Mouse (Mus musculus): Measurements from ENCODE around the gene Jund. TPM values are rescaled to one million over a fixed set of nuclear protein-coding genes. Genes with fewer than 3 reads are reported as not detected.
A peak's percentile ranks its signal among the peaks of the same experiment; 100 is the strongest.

The Jund gene
- polyA plus RNA-seq, 1 experiment from 2014 or later, result 97.7 TPM

DNA sequence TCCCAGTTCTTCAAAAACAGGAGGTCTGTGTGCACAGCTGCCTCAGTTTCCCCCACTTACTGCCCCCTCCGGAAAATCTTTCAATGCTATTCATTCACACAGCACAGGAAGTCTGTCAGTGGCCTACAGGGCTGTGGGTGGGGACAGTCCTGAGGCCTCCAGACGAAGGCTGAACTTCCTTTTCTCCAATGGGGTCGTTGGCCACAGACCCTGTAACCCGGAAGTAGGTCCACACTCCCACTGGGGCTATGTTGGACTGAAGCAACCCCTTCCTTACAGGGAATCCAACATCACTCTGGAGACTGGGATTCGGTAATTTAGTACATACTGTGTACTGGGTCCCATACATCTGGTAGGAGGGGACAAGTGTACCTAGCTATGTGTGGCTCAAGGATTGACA lies 5.1 kb upstream of the Jund start:
- peaks cover 52% of the 10 kb centered on the region for H3K4me1 ChIP-seq (replicated peaks)
- no peak for ATAC-seq

DNA sequence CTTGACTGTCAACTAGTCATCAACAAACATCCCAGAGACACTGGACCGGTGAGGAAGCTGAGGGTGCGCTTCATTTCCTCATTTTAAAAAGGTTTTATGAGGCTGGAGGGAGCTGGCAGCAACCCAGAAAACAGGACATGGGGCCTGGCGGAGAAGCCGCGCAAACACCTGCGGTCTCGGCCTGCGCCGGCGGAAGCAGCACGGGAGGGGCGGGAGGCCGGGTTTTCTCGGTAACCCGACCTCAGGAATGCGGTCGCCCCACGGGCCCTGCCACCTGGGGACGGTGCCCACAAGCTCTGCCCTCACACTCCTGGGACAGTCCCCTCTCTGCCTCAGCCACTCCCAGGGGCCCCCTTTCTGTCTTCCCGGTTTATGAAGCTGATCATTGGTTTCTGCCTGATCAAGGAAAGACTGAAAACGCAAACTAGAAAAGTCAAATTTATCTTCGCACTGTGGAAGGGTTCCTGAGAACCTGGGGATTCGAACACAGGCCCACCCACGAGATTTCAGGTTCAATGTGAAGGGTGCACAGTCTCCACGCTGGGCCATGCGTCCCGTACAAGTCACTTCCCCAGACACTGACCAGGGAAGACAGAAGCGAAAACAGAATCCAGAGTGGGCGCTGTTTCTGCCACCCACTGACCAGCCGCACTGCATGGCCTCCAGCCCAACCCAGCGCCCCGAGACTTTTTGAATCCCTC lies 3.3 kb upstream of the Jund start:
- no peaks in the 10 kb centered on the region for H3K9me3 ChIP-seq
- no peaks in the 10 kb centered on the region for H3K36me3 ChIP-seq
- H3K4me1 ChIP-seq (replicated peaks), result peaks cover 48% of the 10 kb centered on the region
- H3K27me3 ChIP-seq, result no peaks in the 10 kb centered on the region
- no peak for ATAC-seq
- 0 out of 2 replicates have a peak overlapping the region, but pooled peaks have one; percentile 53 for H3K4me2 ChIP-seq (replicated peaks)
- no peak overlapping the region for H3K27ac ChIP-seq
- no peak overlapping the region for H3K9ac ChIP-seq (replicated peaks)
- 42% methylated on average over 32 of the region's 32 CpGs for WGBS
- no peak overlapping the region for H3K4me3 ChIP-seq (replicated peaks)

More for the DNA sequence above, 5.1 kb upstream of the Jund start:
- 84% methylated on average over 5 of the region's 5 CpGs for WGBS
- Histone ChIP-seq H3K27me3 (no peaks in the 10 kb centered on the region), H3K9me3 (no peaks in the 10 kb centered on the region), H3K36me3 (no peaks in the 10 kb centered on the region), H3K4me2 (replicated peaks) (no peak overlapping the region), H3K9ac (replicated peaks) (no peak overlapping the region), H3K27ac (no peak overlapping the region), H3K4me3 (replicated peaks) (no peak overlapping the region)

DNA sequence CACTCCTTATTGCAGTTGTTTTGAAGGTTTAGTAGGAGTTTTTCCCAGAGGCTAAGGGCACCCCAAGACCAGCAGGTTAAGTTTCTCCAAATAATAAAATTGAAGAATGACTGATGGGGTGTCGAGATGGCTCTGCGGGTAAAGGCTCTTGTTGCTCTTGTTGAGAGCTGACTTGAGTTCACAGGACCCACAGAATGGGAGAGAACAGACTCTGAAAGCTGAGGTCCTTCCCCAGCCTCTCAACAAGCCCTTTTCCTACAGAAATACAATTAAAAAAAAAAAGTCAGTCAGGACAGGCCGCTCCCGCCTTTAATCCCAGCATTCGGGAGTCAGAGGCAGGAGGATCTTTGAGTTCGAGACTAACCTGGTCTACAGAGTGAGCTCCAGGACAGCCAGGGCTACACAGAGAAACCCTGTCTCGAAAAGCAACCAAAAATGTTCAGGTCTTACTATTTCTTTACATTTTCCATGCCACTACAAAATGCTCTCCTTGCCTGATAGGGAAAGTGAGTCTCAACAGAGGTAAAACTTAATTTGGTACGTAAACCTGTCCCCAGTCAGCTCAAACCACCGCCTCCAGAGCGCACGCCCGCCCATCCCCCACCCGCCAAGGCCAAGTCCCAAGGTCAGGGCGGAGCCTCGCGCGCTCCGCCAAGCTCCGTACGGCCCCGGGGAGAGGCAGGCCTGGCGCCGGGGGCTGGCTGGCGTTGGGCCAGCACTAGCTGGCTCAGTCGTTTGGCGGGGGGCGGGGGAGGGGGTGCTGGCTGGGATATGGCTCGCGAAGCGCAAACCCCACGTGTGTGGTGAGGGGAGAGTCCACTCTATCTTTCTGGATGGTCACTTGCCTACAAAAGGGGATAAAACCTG lies 2.5 kb upstream of the Jund start:
- Histone ChIP-seq H3K4me2 (replicated peaks) (peak overlapping the region; percentile 53), H3K36me3 (no peaks in the 10 kb centered on the region), H3K9ac (replicated peaks) (peak overlapping the region; percentile 51), H3K4me3 (replicated peaks) (peak overlapping the region; percentile 23), H3K27ac (peak overlapping the region; percentile 100), H3K9me3 (no peaks in the 10 kb centered on the region), H3K4me1 (replicated peaks) (peaks cover 49% of the 10 kb centered on the region), H3K27me3 (no peaks in the 10 kb centered on the region)
- ATAC-seq, result no peak
- 7% methylated on average over 31 of the region's 31 CpGs for WGBS

DNA sequence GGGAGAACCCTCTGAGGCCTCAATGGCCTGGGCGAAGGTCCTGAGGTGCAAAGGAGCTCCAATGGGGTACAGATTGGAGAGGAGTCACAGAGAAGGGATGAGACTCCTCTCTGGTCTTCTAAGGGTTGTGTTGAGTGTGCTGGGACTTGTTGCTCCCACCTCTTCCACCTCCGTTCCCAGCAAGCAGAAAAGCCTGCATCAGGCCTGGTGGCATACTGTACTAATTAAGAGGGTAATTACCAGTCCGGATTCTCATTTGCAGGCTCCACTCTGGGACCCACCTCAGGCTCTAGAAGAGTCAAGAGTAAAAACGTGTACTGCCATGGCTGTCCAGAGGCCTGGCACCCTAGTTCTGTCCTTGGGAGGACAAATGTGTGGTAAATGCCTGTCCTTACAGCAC lies 1.8 kb upstream of the Jund start:
- 51% methylated on average over 4 of the region's 4 CpGs for WGBS
- Histone ChIP-seq H3K36me3 (peaks cover under 1% of the 10 kb centered on the region; the same call in 1 of the 2 replicates), H3K27me3 (no peaks in the 10 kb centered on the region), H3K9ac (replicated peaks) (peak overlapping the region; percentile 51), H3K9me3 (no peaks in the 10 kb centered on the region), H3K27ac (peak overlapping the region; percentile 100), H3K4me3 (replicated peaks) (peak overlapping the region; percentile 23), H3K4me2 (replicated peaks) (peak overlapping the region; percentile 53), H3K4me1 (replicated peaks) (peaks cover 49% of the 10 kb centered on the region)
- no peak for ATAC-seq

DNA sequence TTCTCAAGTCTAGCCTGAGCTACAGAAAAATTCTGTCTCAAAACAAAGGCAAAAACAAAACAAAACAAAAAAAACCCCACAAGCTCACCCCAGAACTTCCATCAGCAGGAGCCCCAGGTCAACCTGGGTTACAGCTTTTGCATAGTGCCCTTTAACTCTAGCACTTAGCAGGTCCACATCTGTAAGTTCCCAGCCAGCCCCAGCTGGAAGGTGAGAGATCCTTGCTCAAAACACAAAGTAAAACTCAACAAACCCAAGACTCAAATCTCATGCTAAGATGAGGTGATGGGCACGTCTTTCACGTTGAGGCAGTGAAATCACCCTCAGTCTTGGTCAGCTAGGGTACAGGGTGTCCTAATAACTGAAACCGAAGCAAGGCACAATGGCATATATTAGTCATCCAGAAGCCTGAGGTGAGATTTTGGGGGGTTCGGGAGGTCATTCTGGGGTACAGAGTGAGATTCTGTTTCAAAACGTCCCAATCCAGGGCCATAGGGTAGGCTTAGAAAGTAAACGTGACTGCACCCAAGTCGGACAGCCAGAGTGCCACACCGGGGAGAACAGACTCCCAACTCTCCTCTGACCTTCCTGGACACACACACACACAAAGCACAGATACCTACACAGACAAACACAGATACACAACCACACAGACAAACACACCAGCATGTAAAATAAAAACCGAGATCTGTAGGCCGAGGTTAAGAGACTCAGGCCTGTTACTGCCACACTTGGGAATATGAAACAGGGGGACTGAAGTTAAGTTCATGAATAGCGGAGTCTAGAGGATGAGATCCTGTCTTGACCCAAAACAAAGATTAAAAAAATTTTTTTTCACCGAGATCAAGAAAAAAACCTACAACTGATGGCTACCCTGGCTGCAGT lies 1.1 kb upstream of the Jund start:
- H3K4me1 ChIP-seq (replicated peaks), result peaks cover 50% of the 10 kb centered on the region
- WGBS, result 77% methylated on average over 12 of the region's 12 CpGs
- ATAC-seq, result no peak

DNA sequence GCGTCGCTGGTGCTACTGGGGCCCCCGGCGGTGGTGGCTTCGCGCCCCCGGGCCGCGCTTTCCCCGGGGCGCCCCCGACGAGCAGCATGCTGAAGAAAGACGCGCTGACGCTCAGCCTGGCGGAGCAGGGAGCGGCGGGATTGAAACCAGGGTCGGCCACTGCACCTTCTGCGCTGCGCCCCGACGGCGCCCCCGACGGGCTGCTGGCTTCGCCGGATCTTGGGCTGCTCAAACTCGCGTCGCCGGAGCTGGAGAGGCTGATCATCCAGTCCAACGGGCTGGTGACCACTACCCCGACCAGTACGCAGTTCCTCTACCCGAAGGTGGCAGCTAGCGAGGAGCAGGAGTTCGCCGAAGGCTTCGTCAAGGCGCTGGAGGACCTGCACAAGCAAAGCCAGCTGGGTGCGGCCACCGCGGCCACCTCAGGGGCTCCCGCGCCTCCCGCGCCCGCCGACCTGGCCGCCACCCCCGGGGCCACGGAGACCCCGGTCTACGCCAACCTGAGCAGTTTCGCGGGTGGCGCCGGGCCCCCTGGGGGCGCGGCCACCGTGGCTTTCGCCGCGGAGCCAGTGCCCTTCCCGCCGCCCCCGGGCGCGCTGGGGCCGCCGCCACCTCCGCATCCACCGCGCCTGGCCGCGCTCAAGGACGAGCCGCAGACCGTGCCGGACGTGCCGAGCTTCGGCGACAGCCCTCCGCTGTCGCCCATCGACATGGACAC lies 526 bp downstream of the Jund start:
- Histone ChIP-seq H3K27ac (peak overlapping the region; percentile 100), H3K4me2 (replicated peaks) (peak overlapping the region; percentile 81), H3K27me3 (no peaks in the 10 kb centered on the region), H3K9me3 (no peaks in the 10 kb centered on the region), H3K4me1 (replicated peaks) (peaks cover 65% of the 10 kb centered on the region), H3K9ac (replicated peaks) (peak overlapping the region; percentile 100), H3K4me3 (replicated peaks) (peak overlapping the region; percentile 98), H3K36me3 (peaks cover 18% of the 10 kb centered on the region)
- peak; percentile 13 for ATAC-seq
- under 1% methylated on average over 80 of the region's 89 CpGs for WGBS

More for the DNA sequence above, 1.1 kb upstream of the Jund start:
- Histone ChIP-seq H3K36me3 (peaks cover 2% of the 10 kb centered on the region; the same call in 1 of the 2 replicates), H3K9me3 (no peaks in the 10 kb centered on the region), H3K27ac (peak overlapping the region; percentile 100), H3K9ac (replicated peaks) (peak overlapping the region; percentile 100), H3K4me2 (replicated peaks) (peak overlapping the region; percentile 81), H3K4me3 (replicated peaks) (peak overlapping the region; percentile 98), H3K27me3 (no peaks in the 10 kb centered on the region)

DNA sequence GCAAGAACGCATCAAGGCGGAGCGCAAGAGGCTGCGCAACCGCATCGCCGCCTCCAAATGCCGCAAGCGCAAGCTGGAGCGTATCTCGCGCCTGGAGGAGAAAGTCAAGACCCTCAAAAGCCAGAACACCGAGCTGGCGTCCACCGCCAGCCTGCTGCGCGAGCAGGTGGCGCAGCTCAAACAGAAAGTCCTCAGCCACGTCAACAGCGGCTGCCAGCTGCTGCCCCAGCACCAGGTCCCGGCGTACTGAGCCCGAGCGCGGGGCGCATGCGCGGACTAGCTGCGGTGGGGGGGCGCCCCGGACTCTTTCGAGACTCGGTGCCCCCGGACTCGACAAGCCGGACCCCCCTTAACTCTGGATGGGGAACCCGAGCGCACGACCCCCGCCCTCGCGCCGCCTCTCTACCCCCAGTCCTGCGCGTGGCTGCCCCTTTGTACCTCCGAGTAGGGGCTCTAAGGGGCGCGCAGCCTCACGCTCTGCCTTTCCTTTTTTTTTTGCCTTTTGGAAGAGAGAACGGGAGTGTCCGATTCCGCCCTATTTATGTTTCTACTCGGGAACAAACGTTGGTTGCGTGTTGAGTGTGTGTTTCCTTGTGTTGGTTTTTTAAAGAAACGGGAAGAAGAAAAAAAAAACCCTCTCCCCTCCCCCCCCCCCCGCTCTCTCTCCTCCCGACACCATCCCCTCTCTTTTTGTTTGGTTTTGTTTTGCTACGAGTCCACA lies 1.2 kb downstream of the Jund start:
- Histone ChIP-seq H3K27ac (peak overlapping the region; percentile 100), H3K36me3 (peaks cover 24% of the 10 kb centered on the region), H3K4me2 (replicated peaks) (peak overlapping the region; percentile 81), H3K4me1 (replicated peaks) (peaks cover 65% of the 10 kb centered on the region), H3K4me3 (replicated peaks) (peak overlapping the region; percentile 98), H3K9ac (replicated peaks) (peak overlapping the region; percentile 100), H3K27me3 (no peaks in the 10 kb centered on the region), H3K9me3 (no peaks in the 10 kb centered on the region)
- ATAC-seq, result peak; percentile 10
- WGBS, result under 1% methylated on average over 57 of the region's 59 CpGs

DNA sequence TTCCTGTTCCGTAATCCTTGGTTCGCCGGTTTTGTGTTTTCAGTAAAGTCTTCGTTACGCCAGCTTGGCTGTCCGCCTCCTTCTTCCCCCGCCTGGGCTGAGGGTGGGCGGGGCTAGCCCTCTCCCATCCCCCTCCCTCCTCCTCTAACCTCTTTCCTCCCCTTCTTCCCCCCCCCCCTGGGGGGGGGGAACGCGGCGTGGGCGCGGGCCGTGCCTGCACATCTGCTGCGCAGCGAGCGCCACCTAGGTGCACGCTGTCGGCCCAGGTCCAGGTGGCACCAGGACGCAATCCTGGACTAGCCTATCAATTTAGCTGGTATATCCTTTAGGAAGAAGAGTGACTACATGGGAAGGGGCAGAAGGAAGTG lies 1.8 kb downstream of the Jund start:
- peak; percentile 36 for ATAC-seq
- peaks cover 61% of the 10 kb centered on the region for H3K4me1 ChIP-seq (replicated peaks)
- under 1% methylated on average over 20 of the region's 20 CpGs for WGBS

DNA sequence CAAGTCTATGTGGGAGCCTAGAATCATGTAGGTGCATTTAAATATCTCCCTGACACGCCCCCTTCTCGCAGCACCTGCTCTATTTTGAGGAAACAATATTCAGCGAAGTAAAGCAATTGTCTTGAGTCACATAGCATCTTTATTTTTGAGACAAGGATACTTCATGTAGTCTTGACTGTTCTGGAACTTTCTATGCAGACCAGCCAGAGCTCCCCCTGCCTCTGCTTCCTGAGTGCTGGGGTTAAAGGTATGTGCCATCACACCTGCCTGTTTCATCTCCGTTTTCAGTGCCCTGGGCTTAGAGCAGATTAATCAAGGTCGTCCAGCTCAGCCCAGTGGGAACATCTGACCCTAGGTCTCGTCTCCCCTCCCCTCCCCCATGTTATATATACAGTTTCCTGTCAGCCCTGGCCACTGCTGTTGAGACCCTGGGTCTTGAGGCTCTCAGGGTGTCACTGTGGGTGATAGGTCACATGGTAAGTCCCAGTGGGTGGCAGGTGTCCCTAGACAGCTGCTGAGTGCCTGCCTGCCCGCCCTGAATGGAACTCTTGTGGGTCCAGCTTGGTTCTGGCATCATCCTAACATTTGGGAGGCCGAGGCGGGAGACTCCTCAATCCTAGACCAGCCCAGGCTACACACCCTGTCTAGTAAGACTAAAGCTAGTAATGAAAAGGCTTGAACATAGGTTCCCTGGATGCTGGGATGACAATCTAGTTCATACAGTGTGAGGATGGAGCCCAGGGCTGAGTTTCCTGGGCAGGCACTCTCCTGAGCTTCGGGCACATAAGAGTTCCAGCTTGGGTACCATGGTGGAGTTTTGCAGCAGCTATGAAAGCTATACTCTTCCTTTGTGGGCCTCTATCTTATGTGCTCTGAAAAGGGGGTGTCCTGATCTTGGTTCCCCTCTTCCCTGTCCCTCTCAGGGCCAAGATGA lies 2.6 kb downstream of the Jund start:
- Histone ChIP-seq H3K36me3 (peaks cover 24% of the 10 kb centered on the region), H3K27ac (peak overlapping the region; percentile 100), H3K9ac (replicated peaks) (peak overlapping the region; percentile 100), H3K27me3 (no peaks in the 10 kb centered on the region), H3K9me3 (no peaks in the 10 kb centered on the region), H3K4me1 (replicated peaks) (peaks cover 53% of the 10 kb centered on the region), H3K4me2 (replicated peaks) (peak overlapping the region; percentile 81), H3K4me3 (replicated peaks) (peak overlapping the region; percentile 98)
- WGBS, result 49% methylated on average over 10 of the region's 10 CpGs
- ATAC-seq, result no peak

More for the DNA sequence above, 1.8 kb downstream of the Jund start:
- Histone ChIP-seq H3K9me3 (no peaks in the 10 kb centered on the region), H3K4me2 (replicated peaks) (peak overlapping the region; percentile 81), H3K27ac (peak overlapping the region; percentile 100), H3K4me3 (replicated peaks) (peak overlapping the region; percentile 98), H3K36me3 (peaks cover 24% of the 10 kb centered on the region), H3K9ac (replicated peaks) (peak overlapping the region; percentile 100), H3K27me3 (no peaks in the 10 kb centered on the region)

Measured in midbrain, embryonic 13.5 days (tissue).